Mouse (Mus musculus) heart, adult 2 months (tissue): ENCODE data around the gene Rbm8a2.

Experiments
- CTCF ChIP-seq: fragments of 200-600 bp; IDR thresholded peaks from 2 replicates; pipeline ENCODE4 v1.8.1; 2022; ENCODE audit warnings: antibody characterized with exemption, mild to moderate bottlenecking, moderate library complexity
- POLR2A ChIP-seq: fragments of 200-500 bp; IDR thresholded peaks from 2 replicates; pipeline ENCODE4 v1.6.1; 2011; ENCODE audit warnings: mild to moderate bottlenecking, low read depth, low read length, control low read depth; ENCODE audit not compliant: insufficient read depth

DNA sequence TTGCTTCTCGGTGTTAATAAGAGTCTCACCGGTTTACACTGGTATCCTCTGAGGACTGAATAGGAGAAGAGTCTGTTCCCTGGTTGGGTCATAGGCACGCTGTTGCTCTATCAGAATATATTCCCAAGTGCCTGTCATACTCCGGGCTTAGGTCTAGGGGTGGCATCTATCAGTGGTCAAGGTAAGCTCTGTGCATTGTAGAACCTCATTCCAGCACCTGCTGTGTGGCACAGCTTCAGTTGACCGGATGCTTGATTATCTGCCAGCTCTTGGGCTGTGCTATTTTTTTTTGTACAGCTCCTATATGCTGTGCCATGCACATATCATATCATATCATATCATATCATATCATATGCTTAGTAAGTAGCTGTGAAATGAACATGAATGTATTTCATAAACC is 9.5 kb upstream of the Rbm8a2 start:
- TF ChIP-seq POLR2A (no peak), CTCF (no peak)
